Mouse (Mus musculus) liver, embryonic 12.5 days (tissue): ENCODE results near the gene Adck2. TPM values are rescaled to one million over a fixed set of nuclear protein-coding genes. Genes with fewer than 3 reads are reported as not detected.
A peak's percentile ranks its signal among the peaks of the same experiment; 100 is the strongest.

Experiments
- ATAC-seq: fragments of 200-750 bp; cut with Nextera tagmentation; 2 replicates; pipeline ENCODE4 v1.8.0; 2017; ENCODE audit warnings: moderate number of reproducible peaks, mild to moderate bottlenecking, moderate library complexity
- H3K27ac ChIP-seq: fragments of 300-500 bp; sonication (generic); 2 replicates; pipeline ENCODE4 v1.5.1; 2016; ENCODE audit warnings: mild to moderate bottlenecking
- H3K27me3 ChIP-seq: fragments of 300-500 bp; sonication (generic); replicated peaks from 2 replicates; pipeline ENCODE4 v1.6.1; 2016; ENCODE audit warnings: mild to moderate bottlenecking, moderate library complexity
- H3K36me3 ChIP-seq: fragments of 300-500 bp; sonication (generic); 2 replicates; pipeline ENCODE4 v1.6.1; 2016; ENCODE audit warnings: mild to moderate bottlenecking, moderate library complexity
- H3K4me1 ChIP-seq: fragments of 300-500 bp; sonication (generic); 2 replicates; pipeline ENCODE4 v1.6.1; 2016
- H3K4me2 ChIP-seq: fragments of 300-500 bp; sonication (generic); 2 replicates; pipeline ENCODE4 v1.6.1; 2016; ENCODE audit warnings: mild to moderate bottlenecking, moderate library complexity
- H3K4me3 ChIP-seq: fragments of 300-500 bp; sonication (generic); 2 replicates; pipeline ENCODE4 v1.5.1; 2016; ENCODE audit warnings: mild to moderate bottlenecking, moderate library complexity
- H3K9ac ChIP-seq: fragments of 300-500 bp; sonication (generic); 2 replicates; pipeline ENCODE4 v1.6.1; 2016; ENCODE audit warnings: mild to moderate bottlenecking, moderate library complexity
- H3K9me3 ChIP-seq: fragments of 300-500 bp; sonication (generic); replicated peaks from 2 replicates; pipeline ENCODE4 v1.6.1; 2016; ENCODE audit warnings: mild to moderate bottlenecking, moderate library complexity
- WGBS: fragments of 180-500 bp; shearing (Covaris S2); methylation state at CpG from one replicate; pipeline ENCODE4 v1.1.7; 2016; ENCODE audit not compliant: insufficient replicate concordance; 5-methylcytosine and 5-hydroxymethylcytosine counted together
- polyA plus RNA-seq: library from polyadenylated mRNA; unstranded; fragments of >200 nt; fragmentation: Nextera tagmentation; extraction: Ambion mirVana; gene quantifications from 2 replicates; pipeline ENCODE4 v1.2.1, GENCODE M21; 2016

Adck2 gene
- polyA plus RNA-seq, 1 experiment from 2014 or later, result 11.9 TPM

DNA sequence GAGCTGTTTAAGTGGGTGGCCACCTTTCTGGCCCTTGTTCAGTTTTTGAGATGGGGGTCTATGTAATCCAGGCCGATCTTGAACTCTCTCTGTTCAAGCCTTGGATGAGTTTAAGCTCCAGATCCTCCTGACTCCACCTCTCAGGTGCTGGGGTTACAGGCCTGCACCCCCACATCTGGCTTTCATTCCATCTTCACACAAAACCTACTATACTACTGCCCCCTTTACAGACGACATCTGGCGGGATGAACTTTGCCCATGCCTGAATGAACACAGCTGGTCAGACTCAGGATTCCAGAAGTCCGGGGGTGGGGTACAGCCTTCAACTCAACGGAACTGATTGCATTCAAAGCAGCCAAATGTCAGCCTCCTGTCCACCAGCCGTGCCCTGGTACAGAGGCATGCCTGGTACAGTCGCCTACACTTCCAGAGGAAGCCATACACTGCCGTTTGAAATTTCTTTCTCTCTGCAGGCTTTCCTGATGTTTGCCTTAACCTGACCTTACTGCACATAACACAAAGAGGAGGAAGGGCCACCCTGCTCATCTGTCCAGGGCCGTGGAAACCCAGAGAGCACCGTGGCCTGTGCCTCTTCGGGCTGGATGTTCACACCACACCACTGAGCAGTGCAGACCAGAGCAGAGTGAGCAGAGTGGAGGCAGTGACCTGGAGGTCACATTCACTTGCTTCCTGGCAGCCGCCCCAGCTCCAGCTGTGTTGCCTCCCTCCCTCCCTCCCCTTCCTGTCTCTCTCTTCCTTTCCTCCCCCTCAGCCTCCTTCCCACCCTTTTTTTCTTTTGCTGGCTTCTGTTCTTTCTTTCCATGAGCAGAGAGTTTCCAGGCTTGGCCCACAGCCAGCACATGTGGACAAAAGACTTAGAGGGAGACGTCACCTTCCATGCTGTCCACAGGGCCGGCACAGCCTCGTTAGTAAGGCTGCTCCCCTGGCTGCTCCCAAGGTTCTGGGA is 30.8 kb upstream of the Adck2 start:
- peaks cover 43% of the 10 kb centered on the region for H3K4me1 ChIP-seq
- 44% methylated on average over 15 of the region's 15 CpGs for WGBS
- ATAC-seq, result peak; percentile 66
- no peaks in the 10 kb centered on the region for H3K27me3 ChIP-seq
- no peaks in the 10 kb centered on the region for H3K36me3 ChIP-seq
- H3K9ac ChIP-seq, result no peak overlapping the region; the same call in 1 of the 2 replicates
- no peaks in the 10 kb centered on the region for H3K9me3 ChIP-seq
- H3K27ac ChIP-seq, result peak overlapping the region; percentile 69
- H3K4me3 ChIP-seq, result no peak overlapping the region
- H3K4me2 ChIP-seq, result no peak overlapping the region

DNA sequence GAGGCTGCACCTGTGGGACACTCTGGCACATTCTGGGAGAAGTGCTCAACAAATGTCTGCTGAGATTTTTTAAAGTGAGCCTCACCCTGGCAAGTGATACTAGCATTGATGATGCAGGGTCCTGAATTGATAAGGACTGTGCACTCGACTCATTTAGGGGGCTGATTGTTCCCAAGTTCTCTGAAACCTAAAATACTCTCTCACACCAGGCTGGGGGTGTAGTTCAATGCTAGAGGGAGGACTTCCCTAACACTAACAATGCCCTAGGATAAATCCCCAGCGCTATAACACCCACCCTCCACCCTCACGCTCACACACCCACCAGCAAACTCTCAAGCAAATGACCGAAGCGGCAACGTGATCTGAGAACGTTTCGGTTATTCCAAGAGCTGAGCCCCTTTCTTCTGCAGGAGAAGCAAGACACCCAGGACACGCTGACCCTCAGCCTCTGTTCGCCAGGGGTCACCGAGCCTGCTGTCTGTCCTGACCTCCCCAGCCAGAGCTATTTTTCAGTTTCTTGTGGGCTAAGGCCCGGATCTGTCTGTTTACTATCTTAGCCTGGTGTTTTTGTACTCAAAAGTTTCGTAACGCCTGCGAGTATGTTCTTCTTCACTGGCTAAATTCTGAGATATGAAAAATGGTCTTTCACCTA is 29.8 kb upstream of the Adck2 start:
- peak overlapping the region; percentile 69 for H3K27ac ChIP-seq
- 61% methylated on average over 15 of the region's 15 CpGs for WGBS
- no peak overlapping the region for H3K4me2 ChIP-seq
- ATAC-seq, result no peak
- no peaks in the 10 kb centered on the region for H3K9me3 ChIP-seq
- H3K4me1 ChIP-seq, result peaks cover 36% of the 10 kb centered on the region
- H3K4me3 ChIP-seq, result no peak overlapping the region
- no peaks in the 10 kb centered on the region for H3K36me3 ChIP-seq
- H3K27me3 ChIP-seq, result no peaks in the 10 kb centered on the region
- H3K9ac ChIP-seq, result no peak overlapping the region; the same call in 1 of the 2 replicates

DNA sequence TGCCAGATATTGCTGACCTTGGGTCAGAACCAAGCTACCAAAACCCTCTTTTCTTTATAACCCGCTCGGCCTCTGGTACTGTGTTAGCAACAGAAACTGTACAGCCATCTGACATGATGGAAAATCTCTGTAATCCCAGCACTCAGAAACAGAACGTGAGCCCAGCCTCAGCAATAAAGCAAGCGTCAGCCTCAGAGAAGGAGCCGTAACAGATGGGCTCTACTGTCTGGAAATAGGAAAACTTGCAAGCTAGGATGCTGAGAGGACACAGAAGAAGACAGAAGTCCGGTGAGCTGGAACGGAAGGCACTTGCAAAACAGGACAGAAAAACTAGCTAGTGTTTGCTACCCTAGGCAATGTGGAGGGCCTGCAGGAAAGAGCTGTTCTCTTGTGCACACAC is 28.2 kb upstream of the Adck2 start:
- Histone ChIP-seq H3K36me3 (no peaks in the 10 kb centered on the region), H3K27me3 (no peaks in the 10 kb centered on the region), H3K4me2 (no peak overlapping the region), H3K9me3 (no peaks in the 10 kb centered on the region), H3K27ac (no peak overlapping the region), H3K4me3 (no peak overlapping the region), H3K4me1 (peaks cover 21% of the 10 kb centered on the region), H3K9ac (no peak overlapping the region)
- ATAC-seq, result no peak
- WGBS, result 82% methylated on average over 7 of the region's 7 CpGs

DNA sequence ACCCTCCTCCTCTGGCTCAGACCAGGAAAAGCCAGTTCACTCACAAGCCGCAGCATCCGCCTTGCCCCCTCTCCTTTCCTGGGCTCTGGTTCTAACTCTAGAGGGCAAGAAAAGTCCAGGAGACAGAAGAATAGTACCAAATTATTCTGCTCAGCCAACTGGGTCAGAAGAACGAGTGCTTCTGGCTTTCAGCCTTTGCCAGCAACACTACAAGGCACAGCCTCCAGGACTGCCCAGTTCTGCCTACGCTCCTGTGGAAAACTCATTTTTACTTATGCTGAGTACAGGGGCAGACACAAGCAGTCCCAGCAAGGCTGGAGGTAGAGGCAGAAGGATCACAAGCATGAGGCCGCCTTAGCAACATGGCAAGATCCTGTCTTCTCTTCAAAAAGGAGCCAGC is 25.6 kb upstream of the Adck2 start:
- no peak overlapping the region for H3K4me2 ChIP-seq
- 63% methylated on average over 5 of the region's 5 CpGs for WGBS
- H3K4me1 ChIP-seq, result peaks cover 12% of the 10 kb centered on the region; the same call in 1 of the 2 replicates
- no peak overlapping the region for H3K4me3 ChIP-seq
- H3K36me3 ChIP-seq, result no peaks in the 10 kb centered on the region
- H3K27ac ChIP-seq, result no peak overlapping the region
- no peaks in the 10 kb centered on the region for H3K27me3 ChIP-seq
- no peak for ATAC-seq
- H3K9ac ChIP-seq, result no peak overlapping the region
- no peaks in the 10 kb centered on the region for H3K9me3 ChIP-seq

DNA sequence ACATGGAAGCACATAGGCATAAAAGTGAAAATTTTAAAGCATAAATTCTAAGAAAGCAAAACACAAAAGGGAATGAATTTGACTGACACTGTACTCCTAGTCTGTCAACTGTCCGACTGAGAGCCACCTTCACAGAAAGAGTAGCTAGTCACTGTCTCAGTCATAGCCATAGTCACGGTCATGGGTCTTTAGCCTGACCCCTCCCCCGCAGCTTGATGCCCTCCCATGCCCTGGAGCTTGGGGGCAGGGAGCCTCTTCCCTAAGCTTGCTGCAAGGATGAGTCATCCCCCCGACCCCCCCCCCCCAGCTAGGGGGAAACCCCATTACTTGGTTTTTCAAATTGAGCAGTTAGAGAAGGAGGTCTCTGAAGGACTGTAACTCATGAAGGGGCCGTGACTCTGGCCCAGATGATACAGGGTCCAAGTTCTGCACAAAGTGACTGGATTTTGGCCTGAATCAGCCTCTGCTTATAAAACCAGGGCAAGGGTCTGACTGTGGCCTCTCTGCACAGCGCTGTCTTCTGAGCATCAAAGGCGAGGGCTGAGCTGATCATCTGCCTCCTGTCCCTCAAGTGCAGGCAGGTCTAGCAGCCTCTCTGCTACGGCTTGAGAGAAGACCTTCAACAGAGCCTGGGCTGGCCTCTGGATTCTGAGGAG is 21.6 kb upstream of the Adck2 start:
- WGBS, result 39% methylated on average over 8 of the region's 8 CpGs
- no peak for ATAC-seq
- H3K9ac ChIP-seq, result no peak overlapping the region
- no peaks in the 10 kb centered on the region for H3K36me3 ChIP-seq
- H3K27me3 ChIP-seq, result peaks cover 35% of the 10 kb centered on the region
- peaks cover 14% of the 10 kb centered on the region; the same call in 1 of the 2 replicates for H3K4me1 ChIP-seq
- no peak overlapping the region for H3K4me2 ChIP-seq
- H3K9me3 ChIP-seq, result no peaks in the 10 kb centered on the region
- H3K27ac ChIP-seq, result no peak overlapping the region
- no peak overlapping the region for H3K4me3 ChIP-seq

DNA sequence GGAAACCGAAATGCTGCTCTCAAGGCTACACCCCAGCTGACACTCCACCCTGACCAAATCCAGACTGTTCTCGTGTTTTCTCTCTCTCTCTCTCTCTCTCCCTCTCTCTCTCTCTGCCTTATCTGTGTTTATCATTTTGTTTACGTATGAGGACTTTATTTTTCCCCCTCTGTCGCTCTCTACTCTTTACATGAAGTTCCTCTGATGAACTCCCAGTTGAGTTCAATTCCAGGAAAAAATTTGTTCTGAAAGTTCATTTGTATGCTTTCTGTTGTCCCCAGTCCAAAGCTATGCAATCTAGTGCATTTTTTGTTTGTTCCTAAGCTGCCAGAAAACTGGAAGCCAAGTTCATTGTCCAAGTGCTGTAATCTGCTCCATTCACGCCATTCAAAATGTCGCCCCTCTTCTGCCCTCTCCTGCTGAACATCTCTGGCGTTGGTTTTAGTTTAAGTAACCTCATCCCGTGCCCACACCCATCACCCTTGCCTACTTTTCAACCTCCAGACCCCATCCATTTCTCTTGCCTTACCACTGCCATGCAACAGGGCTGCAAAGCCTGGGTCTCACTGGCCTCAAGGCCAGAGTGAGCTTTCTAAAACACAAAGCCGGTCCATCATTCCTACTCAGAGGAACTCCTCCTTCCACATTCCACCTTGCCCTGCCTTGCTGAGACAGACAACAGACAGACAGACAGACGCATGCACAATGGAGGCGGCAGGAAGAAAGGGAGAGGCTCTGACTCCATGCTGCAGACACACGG is 18.6 kb upstream of the Adck2 start:
- Histone ChIP-seq H3K36me3 (no peaks in the 10 kb centered on the region), H3K9me3 (no peaks in the 10 kb centered on the region), H3K27ac (no peak overlapping the region), H3K27me3 (peaks cover 58% of the 10 kb centered on the region), H3K9ac (no peak overlapping the region), H3K4me3 (no peak overlapping the region), H3K4me1 (peaks cover 19% of the 10 kb centered on the region; the same call in 1 of the 2 replicates), H3K4me2 (no peak overlapping the region)
- ATAC-seq, result no peak
- WGBS, result 58% methylated on average over 12 of the region's 12 CpGs

DNA sequence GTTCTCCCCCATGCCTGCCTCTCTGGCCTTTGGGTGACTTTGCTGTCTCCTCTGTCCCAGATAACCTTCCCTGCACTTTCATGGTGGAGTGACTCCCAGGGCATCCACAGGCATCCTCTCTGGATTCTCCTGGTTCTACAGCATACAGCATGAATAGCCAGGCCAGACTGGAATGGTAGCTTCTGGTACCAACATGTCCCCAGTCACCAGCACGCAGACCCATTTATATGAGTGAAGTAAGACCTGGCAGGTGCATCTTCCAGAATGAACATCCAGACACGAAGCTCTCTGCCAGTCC is 18.1 kb upstream of the Adck2 start:
- H3K27ac ChIP-seq, result no peak overlapping the region
- peaks cover 19% of the 10 kb centered on the region; the same call in 1 of the 2 replicates for H3K4me1 ChIP-seq
- H3K4me2 ChIP-seq, result no peak overlapping the region
- no peaks in the 10 kb centered on the region for H3K36me3 ChIP-seq
- H3K27me3 ChIP-seq, result peaks cover 58% of the 10 kb centered on the region
- 65% methylated on average over 2 of the region's 2 CpGs for WGBS
- no peak overlapping the region for H3K9ac ChIP-seq
- ATAC-seq, result no peak
- H3K9me3 ChIP-seq, result no peaks in the 10 kb centered on the region
- no peak overlapping the region for H3K4me3 ChIP-seq

DNA sequence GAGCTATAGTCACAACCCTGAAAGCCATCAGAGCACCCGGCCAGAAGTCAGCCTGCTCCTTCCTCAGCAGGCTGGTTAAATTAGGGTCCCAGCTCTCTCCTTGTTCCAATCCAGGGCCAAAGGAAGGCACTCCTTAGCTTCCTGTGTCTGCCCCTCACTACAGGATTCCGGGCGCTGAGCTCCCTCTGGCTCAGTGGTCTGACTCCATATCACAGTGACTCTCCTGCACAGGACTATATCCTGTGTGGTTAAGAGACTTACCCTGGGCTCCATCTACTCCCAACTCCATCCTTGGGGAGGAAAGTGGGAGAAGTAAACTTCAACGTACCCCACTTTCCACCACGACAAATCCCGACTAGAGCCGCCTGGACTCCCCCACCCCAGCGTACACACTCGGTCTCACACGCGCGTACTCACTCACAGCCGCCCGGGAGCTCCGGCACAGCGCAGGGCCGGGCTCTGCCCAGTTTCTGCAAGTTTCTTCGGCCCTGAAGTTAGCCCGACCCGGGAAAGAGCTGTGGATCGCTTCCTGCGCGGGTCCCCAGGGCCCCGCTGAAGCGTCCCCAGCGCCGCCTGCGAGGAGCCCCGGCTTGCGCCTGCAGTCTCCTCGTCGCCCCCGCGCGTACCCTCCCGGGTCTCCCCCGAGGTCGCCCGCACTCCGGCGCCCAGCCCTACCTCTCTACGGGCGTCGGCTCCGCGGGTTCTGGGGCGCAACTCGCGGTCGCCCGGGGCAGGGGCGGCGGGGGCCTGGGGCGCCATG is 16.6 kb upstream of the Adck2 start:
- Histone ChIP-seq H3K4me2 (peak overlapping the region; percentile 64), H3K4me1 (peaks cover 20% of the 10 kb centered on the region), H3K4me3 (peak overlapping the region; percentile 61), H3K27ac (peak overlapping the region; percentile 38; the same call in 1 of the 2 replicates), H3K9ac (peak overlapping the region; percentile 59), H3K27me3 (peaks cover 58% of the 10 kb centered on the region), H3K9me3 (no peaks in the 10 kb centered on the region), H3K36me3 (no peaks in the 10 kb centered on the region)
- 2% methylated on average over 48 of the region's 54 CpGs for WGBS
- 0 out of 2 replicates have a peak, but pooled peaks have one; percentile 27 for ATAC-seq

DNA sequence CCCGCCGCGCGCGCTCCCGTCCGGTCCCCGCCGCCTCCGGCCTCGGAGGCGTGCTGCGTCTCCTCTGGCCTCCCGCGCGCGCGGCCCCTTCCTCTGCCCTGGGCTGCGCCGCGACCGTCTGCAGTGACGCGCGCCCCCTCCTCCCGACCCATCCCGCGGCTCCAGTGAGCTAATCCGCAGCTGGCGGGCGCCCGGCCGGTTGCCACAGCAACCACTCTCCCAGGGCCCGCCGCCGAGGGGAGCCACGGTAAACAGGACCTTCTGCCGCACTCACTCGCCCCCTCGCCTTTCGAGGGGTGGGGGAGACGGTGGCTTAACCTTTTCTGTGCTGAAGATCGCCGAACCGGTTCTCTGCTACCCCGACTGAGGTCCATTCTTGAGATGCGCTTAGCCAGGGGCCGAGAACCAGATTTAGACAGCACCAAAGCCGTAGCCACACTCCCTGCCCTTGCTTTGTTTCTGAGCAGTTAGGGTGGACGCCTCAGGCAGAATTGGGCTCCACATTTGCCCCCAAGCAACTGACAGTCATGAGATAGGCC is 15.9 kb upstream of the Adck2 start, which contains the start of gene Dennd2a:
TSS of gene Dennd2a (minus strand) at position 145 of the 539 bp plus-strand sequence.
- H3K4me3 ChIP-seq, result peak within 1 kb of the TSS; percentile 61
- ATAC-seq, result peak; percentile 53
- peak within 1 kb of the TSS; percentile 64 for H3K4me2 ChIP-seq
- 5% methylated on average over 49 of the region's 50 CpGs for WGBS
- no peaks in the 10 kb centered on the region for H3K9me3 ChIP-seq
- peaks cover 58% of the 10 kb centered on the region for H3K27me3 ChIP-seq
- H3K36me3 ChIP-seq, result no peaks in the 10 kb centered on the region
- peak within 1 kb of the TSS; percentile 59 for H3K9ac ChIP-seq
- peaks cover 26% of the 10 kb centered on the region for H3K4me1 ChIP-seq
- peak within 1 kb of the TSS; percentile 38; the same call in 1 of the 2 replicates for H3K27ac ChIP-seq

DNA sequence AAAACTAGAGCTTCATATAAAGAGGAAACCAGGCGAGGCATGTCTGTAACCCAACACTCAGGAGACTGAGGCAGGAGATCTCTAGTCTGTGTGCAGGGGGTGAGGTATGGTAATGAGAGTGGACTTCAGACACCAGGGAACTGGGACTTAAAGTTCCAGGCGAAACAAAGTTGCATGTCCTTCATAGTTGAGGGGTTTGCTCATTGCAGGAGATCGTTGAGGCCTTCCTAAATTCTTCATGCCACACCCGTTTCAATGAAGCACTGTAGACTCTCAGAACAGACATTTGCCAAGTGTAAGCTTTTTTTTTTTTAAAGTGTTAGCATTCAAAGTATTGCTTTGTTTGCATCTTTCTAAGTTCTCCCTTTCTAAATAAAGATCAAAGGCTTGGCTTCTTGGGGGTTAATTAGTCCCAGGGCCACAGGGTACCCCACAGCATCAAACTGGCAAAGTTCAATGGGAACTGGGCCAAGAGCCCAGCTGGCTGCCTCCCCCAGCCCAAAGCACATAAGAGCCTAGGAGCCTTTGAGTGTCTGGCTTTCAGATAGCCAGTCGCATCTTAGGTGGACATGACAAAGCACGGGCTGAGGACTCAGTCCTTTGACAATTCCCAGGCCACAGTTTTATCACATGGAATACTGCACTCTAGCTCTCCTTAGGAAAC is 14.3 kb upstream of the Adck2 start:
- Histone ChIP-seq H3K9me3 (no peaks in the 10 kb centered on the region), H3K36me3 (no peaks in the 10 kb centered on the region), H3K4me2 (no peak overlapping the region), H3K27ac (no peak overlapping the region), H3K4me1 (peaks cover 29% of the 10 kb centered on the region), H3K27me3 (peaks cover 49% of the 10 kb centered on the region), H3K9ac (no peak overlapping the region), H3K4me3 (no peak overlapping the region)
- ATAC-seq, result no peak
- 58% methylated on average over 6 of the region's 6 CpGs for WGBS
